Mouse (Mus musculus) myocyte (in vitro differentiated cells): ENCODE results near the gene Cerk.

Experiments used
- CEBPB ChIP-seq: IDR thresholded peaks from 2 replicates; pipeline ENCODE4 v1.6.1; 2011; ENCODE audit warnings: mild to moderate bottlenecking, moderate library complexity; ENCODE audit not compliant: poor library complexity, insufficient read depth, severe bottlenecking
- E2F4 ChIP-seq: IDR thresholded peaks from one replicate; pipeline ENCODE4 v1.6.1; 2011; ENCODE audit warnings: mild to moderate bottlenecking, control low read depth, moderate library complexity; ENCODE audit not compliant: insufficient read depth
- MAX ChIP-seq: IDR thresholded peaks from one replicate; pipeline ENCODE4 v1.6.1; 2011; ENCODE audit warnings: low read depth, mild to moderate bottlenecking, control low read depth
- MYOD1 ChIP-seq, 3 experiments: IDR thresholded peaks; one replicate each; pipeline ENCODE4 v1.6.1; 2011; ENCODE audit warnings: control low read depth in 2 of 3, low read depth in 2 of 3, mild to moderate bottlenecking in 2 of 3, moderate library complexity in 1 of 3; ENCODE audit not compliant: insufficient read length in 2 of 3, control insufficient read depth in 1 of 3
- MYOG ChIP-seq, 3 experiments: IDR thresholded peaks; one replicate each; pipeline ENCODE4 v1.6.1; 2011; ENCODE audit warnings: control low read depth in 2 of 3, low read depth in 2 of 3, mild to moderate bottlenecking in 2 of 3; ENCODE audit not compliant: insufficient read length in 2 of 3, control insufficient read depth in 1 of 3, insufficient read depth in 1 of 3
- POLR2A ChIP-seq: IDR thresholded peaks from one replicate; pipeline ENCODE4 v1.6.1; 2011; ENCODE audit warnings: low read depth, mild to moderate bottlenecking, control low read depth, moderate library complexity; ENCODE audit not compliant: insufficient read length
- POLR2AphosphoS2 ChIP-seq: IDR thresholded peaks from one replicate; pipeline ENCODE4 v1.6.1; 2011; ENCODE audit warnings: low read depth, control low read depth; ENCODE audit not compliant: insufficient read length
- REST ChIP-seq: IDR thresholded peaks from one replicate; pipeline ENCODE4 v1.6.1; 2011; ENCODE audit warnings: mild to moderate bottlenecking, control low read depth, moderate library complexity; ENCODE audit not compliant: insufficient read depth, insufficient read length
- SRF ChIP-seq: IDR thresholded peaks from one replicate; pipeline ENCODE4 v1.6.1; 2011; ENCODE audit warnings: low read depth; ENCODE audit not compliant: control insufficient read depth, insufficient read length
- TCF12 ChIP-seq: IDR thresholded peaks from one replicate; pipeline ENCODE4 v1.6.1; 2011; ENCODE audit warnings: mild to moderate bottlenecking, control low read depth; ENCODE audit not compliant: poor library complexity, insufficient read depth, severe bottlenecking
- USF1 ChIP-seq: IDR thresholded peaks from one replicate; pipeline ENCODE4 v1.6.1; 2011; ENCODE audit warnings: low read depth, mild to moderate bottlenecking, control low read depth, moderate library complexity

GRCm38 (mm10) chr15:86226968-86227367, 41.0 kb upstream of the Cerk start:
- TF ChIP-seq POLR2A, result no peak
- no peak for TF ChIP-seq MAX
- no peak for TF ChIP-seq REST
- no peak for TF ChIP-seq MYOD1 (IDR thresholded peaks at IDR 0.05; ENCODE audit: control insufficient read depth in 1 of 3, insufficient read length in 2 of 3, low read depth in 2 of 3)
- no peak for TF ChIP-seq MYOG (IDR thresholded peaks at IDR 0.05; ENCODE audit: control insufficient read depth in 1 of 3, insufficient read depth in 1 of 3, insufficient read length in 2 of 3, low read depth in 2 of 3)
- no peak for TF ChIP-seq E2F4
- no peak for TF ChIP-seq USF1
- no peak for TF ChIP-seq SRF
- no peak for TF ChIP-seq TCF12
- no peak for TF ChIP-seq CEBPB
- TF ChIP-seq POLR2AphosphoS2, result no peak
